Mouse (Mus musculus) G1E-ER4 (cell line): ENCODE measurements around the gene Rnls. TPM values are rescaled to one million over a fixed set of nuclear protein-coding genes. Genes with fewer than 3 reads are reported as not detected.

ENCODE experiments used
- GATA1 ChIP-seq: IDR thresholded peaks from one replicate; pipeline ENCODE4 v1.8.0; 2012; ENCODE audit warnings: low read length, inconsistent platforms
- polyA plus RNA-seq: library from polyadenylated mRNA; stranded (reverse); fragments of >175 nt; gene quantifications from 2 replicates; pipeline ENCODE4 v1.2.3, GENCODE M21; 2012

Rnls gene
- polyA plus RNA-seq, 1 experiment = not detected

DNA sequence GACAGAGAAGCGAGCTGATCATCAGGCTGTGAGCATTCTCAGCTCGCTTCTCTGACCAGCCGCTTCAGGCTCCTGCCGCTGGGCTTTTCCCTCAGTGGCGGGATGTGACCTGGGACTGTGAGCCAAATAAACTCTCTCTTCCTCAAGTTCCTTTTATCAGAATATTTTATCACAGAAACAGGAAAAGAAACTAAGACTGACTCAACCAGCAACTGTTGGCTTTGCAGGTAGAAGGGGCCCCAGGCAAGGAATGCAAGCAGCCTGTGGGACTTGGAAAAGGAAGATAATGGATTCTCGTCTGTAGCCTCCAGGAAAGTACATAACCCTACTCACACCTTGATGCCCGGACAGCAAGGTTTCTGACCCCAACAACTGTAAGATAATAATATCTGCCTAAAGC lies 283.0 kb downstream of the Rnls start:
- TF ChIP-seq GATA1 = no peak

DNA sequence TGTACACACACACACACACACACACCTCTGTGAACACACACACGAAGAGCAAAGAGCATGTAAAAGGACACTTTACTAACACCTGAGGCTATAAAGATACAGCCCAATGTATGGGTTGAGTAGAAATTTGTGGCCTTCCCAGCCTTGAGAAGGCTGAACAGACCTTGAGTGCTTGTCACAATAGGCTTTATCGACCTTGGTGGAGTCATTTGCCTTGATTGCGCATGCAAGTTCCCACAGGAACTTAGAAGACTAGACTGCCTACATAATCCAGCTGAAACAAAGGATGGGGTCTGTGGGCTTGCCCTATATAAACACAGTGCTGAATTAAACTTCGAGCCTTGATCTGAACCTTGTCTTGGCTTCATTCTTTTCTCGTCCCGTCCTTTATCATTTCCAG lies 288.2 kb downstream of the Rnls start:
- no peak for TF ChIP-seq GATA1

DNA sequence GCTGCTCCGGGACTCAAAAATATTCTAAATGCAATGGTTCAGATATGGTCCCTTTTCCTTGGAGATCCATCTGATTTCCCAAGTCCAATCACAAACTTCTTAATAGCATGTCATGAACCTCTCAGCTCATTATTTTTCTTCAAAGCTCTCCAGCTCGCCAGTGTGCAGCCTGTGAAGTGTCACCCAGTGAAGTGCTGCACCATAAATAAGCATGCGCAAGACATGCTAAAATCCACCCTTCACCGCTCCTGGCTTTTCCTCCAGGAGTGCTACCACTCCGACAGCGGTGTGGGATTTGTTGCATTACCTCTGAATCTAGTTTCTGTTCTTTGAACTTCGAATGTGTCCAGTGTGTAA lies 289.3 kb downstream of the Rnls start:
- no peak for TF ChIP-seq GATA1

DNA sequence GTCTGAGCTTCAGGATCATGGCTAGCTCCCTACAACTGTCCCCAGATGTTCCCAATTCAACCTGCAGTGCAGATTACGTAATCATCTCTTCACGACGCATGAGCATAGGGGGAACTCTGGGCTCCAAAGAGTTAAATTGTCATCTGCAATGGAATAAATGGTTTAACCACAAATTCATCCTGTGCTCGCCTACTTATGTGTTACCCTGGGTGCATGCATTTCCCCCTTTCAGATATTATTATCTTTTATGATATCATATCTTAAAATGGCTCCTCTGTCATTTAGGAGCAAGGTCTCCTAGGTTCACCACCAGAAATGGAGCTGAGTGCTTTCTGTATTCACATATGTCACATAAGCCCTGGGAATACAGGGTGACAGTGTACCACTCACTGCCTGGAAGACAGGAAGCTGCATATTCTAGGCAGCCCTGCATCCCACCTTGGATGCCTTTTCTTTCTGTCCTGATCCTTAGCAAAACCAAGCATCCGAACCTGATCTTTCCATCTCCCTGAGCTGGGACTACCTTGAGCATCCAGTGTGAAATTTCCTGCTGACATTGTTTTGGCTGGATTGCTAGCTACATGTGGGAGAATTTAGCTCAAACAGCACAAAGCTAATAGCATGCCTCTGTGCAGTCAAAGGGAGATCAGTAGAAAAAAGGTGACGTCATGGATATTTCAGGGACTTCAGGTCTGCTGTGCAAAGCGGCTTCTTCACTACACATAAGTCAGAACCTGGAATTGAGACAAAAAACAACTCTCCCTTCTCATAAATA lies 289.9 kb downstream of the Rnls start:
- TF ChIP-seq GATA1 = no peak

DNA sequence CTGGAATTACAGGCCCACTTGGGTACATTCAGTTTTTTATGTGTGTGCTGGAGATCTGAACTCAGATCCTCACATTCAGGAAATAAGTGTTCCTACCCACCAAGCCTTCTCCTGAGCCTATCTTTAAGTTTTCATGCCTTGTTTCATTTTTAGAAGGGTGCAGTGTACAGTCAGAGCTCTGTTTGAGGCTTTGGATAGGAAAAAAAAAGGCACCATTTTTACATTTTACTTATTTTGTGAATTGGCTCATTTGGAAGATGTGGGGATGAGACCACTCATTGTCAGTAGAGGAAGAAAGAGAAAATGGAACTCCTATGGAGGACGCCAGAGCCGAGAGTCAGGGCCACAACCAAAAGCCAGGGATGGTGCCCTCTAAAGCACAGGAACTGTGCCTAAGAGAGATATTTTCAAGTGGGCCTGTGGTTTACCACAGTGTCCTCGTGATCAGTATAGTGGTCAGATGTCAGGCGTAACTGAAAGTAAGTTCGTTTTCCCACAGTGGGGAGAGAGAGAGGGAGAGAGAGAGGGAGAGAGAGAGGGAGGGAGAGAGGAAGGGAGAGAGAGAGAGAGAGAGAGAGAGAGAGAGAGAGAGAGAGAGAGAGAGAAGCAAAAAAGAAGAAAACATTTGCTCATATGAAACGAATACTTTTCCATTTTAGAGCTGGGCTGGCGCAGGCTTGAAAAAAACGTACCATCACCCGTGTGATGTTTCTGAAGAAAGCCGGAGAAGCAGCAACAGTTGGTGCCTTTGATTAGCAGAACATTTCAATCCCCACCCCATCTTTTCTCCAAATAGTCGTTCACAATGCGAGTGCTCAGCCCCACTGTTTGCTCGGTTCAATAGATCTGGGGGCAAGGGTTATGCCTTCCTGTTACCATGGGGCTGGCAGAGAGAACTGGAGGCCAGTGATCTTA lies 290.7 kb downstream of the Rnls start:
- TF ChIP-seq GATA1 = peak; percentile 26

DNA sequence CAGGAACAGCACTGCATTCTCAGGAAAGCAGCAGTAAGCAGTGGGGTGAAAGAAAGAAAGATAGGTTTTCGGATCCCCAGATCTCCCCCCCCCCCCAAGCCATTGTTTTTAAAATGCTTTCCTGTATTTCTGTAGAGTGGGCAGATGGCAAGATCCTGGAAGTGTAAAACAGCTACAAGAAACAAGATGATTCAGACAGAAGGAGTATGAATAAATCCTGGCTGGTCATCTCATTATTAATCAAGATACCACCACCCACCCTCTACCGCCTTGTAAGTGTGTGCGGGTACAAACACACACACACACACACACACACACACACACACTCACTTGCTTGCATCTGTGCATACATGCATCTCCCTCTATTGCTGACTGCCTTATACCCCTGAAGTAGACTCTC lies 291.5 kb downstream of the Rnls start:
- TF ChIP-seq GATA1 = no peak

DNA sequence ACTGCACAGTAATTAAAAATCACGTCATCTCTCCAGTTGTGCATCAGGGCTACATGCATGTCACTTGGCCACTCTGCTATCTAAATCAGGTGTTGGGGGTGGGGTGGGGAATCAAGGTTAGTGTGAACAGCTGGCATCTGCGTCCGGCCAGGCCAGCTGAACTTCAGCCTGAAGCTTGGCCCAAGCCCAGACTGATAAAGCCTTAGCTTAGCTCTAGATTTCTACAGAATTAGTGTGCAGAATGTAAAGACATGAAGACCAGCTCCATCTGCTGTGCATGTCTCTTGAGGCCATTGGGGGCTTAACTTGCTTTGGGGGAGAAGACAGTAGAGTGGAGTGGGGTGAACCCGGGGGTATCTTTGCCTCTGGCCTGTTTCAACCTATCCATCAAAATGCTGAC lies 292.1 kb downstream of the Rnls start:
- TF ChIP-seq GATA1 = no peak

DNA sequence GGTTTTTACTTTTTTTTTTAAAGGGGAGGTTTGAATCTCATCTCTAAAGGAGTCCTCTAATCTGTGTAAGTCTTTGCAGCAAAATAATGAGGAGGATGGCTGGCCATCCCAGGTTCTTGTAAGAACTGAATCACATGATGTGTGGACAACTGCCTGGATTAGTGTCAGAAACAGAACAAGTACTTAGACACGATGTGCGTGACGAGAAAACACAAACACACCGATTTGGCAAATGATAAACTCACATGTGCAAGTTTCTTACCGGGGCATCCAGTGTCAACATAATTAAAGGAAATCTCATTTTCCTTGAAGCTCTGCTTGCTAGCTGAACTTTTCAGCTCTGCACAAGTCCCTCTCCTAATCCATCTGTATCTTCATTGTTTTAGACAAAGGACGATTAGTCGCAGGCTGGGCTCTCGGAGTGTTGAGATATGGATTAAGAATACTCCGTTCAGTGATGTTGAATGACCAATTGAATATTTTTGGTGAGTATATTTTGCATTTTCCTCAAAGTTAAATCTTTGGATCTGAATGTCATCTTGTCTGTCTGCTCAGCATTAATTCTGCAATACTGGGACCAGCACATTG lies 292.8 kb downstream of the Rnls start:
- TF ChIP-seq GATA1 = no peak

DNA sequence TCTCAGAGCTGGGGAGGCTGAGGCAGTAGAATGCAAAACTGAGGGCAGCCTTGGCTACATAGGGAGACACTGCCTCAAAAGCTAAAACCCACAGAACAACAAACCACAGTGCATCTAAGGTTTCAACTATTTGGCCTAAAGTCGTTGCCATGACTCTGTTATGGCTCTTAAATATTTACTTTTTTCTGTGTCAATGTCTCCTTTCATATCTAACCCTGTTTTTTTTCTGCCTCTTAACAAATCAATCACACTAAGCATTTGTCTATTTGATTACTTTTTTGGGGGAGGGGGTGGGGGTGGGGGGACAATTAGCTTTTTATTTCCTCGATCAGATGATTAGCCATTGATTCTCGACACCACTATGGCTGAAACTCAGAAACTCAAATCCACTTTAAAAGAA lies 294.4 kb downstream of the Rnls start:
- TF ChIP-seq GATA1 = no peak

DNA sequence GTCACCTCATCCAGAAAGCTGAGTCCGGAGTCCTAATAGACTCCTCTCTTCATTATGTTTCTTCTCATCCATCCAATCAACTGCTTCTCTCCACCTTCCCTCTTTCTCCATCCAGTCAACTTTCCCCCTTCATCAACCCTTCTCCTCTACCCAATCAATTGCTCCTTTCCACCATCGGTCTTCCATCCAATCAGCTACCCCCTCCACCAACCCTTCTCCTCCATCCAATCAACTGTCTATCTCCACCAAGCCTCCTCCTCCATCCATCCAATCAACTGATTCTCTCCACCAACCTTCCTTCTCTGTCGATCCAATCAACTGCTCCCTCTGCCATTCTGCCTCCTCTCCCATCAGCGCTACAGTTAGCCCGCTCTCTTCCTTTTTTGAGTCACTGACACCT lies 295.5 kb downstream of the Rnls start:
- no peak for TF ChIP-seq GATA1

DNA sequence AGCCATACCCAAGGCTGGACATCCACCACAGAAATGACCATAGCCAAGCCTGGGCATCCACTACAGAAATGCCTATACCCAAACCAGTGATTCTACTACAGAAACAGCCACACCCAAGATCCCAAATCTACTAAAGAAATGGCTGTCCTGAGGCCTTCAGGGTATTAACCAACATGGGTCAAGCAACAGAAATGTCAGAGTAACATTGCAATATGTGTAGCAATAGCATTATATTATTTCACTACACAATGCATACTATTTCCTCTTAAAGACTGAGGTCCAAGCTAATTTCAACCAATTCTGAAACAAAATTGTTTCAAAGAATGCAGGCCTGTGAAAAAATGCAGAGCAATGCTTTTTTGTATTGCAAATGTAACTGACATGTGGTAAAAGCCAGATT lies 299.5 kb downstream of the Rnls start:
- no peak for TF ChIP-seq GATA1

DNA sequence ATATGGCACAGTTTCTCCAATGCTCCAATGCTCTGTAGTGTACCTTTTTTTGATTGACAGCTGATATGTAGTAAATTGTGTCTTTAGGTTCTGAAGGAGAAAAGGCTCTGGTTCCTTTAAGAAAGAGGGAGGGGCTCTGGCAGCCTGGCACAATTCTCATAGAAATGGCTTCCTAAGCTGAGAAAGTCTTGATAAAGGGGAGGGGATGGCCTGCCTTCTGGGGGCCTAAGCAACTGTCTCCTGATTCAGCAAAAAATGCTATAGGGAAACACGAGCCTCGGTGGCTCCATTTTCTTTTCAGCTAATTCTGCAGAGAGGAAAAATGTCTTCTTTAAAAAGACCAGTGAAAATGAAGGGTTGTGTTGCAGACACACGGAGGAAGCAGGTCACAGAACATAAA lies 300.8 kb downstream of the Rnls start:
- TF ChIP-seq GATA1 = no peak

DNA sequence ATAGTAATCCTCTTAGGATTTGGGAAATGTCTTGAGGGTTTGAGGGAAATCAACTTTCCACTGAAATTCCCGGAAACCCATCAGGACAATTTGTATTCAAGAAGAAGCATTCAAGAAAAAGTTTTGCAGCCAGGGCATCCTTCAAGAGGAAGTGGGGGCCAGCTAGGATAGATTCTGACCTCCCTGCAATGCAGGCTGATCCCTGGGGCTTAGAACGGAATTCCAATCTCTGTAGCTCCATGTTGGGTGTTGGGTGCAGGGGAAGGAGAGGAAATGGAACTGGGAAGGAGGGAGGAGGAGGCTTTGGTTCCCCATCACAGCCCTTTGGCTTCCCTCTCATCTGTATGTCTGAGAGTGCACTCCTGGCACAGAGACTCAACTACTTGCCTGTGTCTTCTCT lies 303.2 kb downstream of the Rnls start:
- TF ChIP-seq GATA1 = no peak

DNA sequence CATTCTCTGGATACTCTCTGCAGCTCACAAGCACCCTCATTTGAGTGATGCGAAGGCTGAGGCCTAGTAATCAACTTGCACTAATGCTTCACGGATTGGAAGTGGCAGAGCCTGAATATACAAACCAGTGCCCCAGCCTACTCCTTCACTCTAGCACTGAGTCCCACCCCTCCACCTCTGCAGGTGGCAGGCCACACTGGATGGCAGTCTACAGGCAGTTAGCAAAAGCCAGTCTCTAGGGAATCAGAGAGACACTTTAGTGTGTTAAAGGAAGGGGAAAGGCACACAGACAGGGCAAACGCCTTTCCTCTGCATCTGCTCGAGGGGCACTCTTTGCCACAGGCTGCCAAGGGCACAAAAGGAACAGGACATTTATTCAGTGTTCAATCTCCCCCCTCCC lies 304.1 kb downstream of the Rnls start:
- no peak for TF ChIP-seq GATA1

Other genes starting within 250 kb of the Rnls start
- not detected in 2 replicates for gene Lipo4, start 125.5 kb upstream of the Rnls start, polyA plus RNA-seq
- gene Gm8978, start 233.0 kb upstream of the Rnls start, polyA plus RNA-seq = not detected in 2 replicates